Mouse (Mus musculus) brain, embryonic 14.5 days (tissue): ENCODE measurements around the gene Crtc2. TPM values are rescaled to one million over a fixed set of nuclear protein-coding genes. Genes with fewer than 3 reads are reported as not detected.
A peak's percentile ranks its signal among the peaks of the same experiment; 100 is the strongest.
"Not testable (repeated sequence)": the region's sequence is repeated elsewhere in the genome, so short reads cannot be mapped to it uniquely, and the experiment has no call there.

ENCODE experiments used
- DNase-seq: peaks from one replicate; pipeline ENCODE4 v3.0.0-alpha.2; 2011; ENCODE audit warnings: low read depth
- CTCF ChIP-seq: fragments of 200-500 bp; IDR thresholded peaks from 2 replicates; pipeline ENCODE4 v1.5.1; 2012; ENCODE audit warnings: inconsistent platforms, mild to moderate bottlenecking, moderate library complexity, borderline replicate concordance; ENCODE audit not compliant: insufficient read depth, insufficient read length; ENCODE audit errors: extremely low read depth
- POLR2A ChIP-seq: fragments of 200-500 bp; IDR thresholded peaks from 2 replicates; pipeline ENCODE4 v1.6.1; 2012; ENCODE audit warnings: mild to moderate bottlenecking, inconsistent platforms, borderline replicate concordance; ENCODE audit not compliant: poor library complexity, insufficient read depth, insufficient read length, severe bottlenecking; ENCODE audit errors: extremely low read depth
- polyA plus RNA-seq: library from polyadenylated mRNA; depleted of rRNA; stranded (reverse); fragments of >200 nt; gene quantifications from 2 replicates; pipeline ENCODE4 v1.2.3, GENCODE M21; 2012; rRNA removed

Crtc2 gene
- polyA plus RNA-seq, 1 experiment = 72.8 TPM

GRCm38 (mm10) chr3:90279743-90280142 lies 25.8 kb downstream of the Crtc2 start:
- DNase-seq = no peak
- TF ChIP-seq CTCF (no peak), POLR2A (no peak)

- TF ChIP-seq CTCF (no peak), POLR2A (no peak)
- no peak for DNase-seq
Observed at GRCm38 (mm10) chr3:90280708-90281107, 26.7 kb downstream of the Crtc2 start.

- no peak for TF ChIP-seq CTCF
- no peak for TF ChIP-seq POLR2A
- no peak for DNase-seq
Observed at GRCm38 (mm10) chr3:90284150-90284549, 30.2 kb downstream of the Crtc2 start.

DNA sequence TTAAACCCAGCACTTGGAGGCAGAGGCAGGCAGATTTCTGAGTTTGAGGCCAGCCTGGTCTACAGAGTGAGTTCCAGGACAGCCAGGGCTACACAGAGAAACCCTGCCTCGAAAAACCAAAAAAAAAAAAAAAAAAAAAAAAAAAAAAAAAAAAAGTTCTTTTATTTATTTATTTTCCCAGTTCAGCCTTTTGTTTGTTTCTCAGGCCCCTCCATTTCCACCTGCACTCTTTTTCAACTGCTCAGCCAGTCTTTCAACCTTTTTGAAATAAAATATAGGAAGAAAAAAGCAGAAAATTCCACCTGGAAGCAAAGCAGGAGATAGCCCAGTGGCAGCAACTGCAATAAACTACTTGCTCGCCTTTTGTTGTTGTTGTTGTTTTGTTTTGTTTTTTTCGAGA lies 35.4 kb downstream of the Crtc2 start:
- DNase-seq = not testable (repeated sequence)

- TF ChIP-seq CTCF (no peak), POLR2A (no peak)
- peak; percentile 14 for DNase-seq
Observed at GRCm38 (mm10) chr3:90290602-90291001, 36.6 kb downstream of the Crtc2 start.

DNA sequence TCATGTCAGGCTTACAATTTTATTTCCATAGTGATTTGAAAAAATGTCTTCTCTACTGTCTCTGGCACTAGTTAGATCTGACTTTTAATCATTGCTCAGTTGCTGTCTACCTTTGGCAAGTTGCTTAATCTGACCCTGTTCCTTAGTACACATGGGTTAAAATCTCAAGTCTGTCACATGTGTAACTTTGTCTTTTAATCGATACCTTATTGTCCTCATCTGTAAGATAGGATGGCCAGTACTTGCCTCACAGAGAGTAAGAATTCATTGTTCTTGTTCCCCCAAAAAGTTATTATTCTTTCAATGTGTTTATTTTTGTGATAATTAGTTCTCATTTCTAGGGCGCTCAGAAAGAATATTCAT lies 38.0 kb downstream of the Crtc2 start:
- DNase-seq = no peak
- TF ChIP-seq CTCF (no peak), POLR2A (no peak)

DNA sequence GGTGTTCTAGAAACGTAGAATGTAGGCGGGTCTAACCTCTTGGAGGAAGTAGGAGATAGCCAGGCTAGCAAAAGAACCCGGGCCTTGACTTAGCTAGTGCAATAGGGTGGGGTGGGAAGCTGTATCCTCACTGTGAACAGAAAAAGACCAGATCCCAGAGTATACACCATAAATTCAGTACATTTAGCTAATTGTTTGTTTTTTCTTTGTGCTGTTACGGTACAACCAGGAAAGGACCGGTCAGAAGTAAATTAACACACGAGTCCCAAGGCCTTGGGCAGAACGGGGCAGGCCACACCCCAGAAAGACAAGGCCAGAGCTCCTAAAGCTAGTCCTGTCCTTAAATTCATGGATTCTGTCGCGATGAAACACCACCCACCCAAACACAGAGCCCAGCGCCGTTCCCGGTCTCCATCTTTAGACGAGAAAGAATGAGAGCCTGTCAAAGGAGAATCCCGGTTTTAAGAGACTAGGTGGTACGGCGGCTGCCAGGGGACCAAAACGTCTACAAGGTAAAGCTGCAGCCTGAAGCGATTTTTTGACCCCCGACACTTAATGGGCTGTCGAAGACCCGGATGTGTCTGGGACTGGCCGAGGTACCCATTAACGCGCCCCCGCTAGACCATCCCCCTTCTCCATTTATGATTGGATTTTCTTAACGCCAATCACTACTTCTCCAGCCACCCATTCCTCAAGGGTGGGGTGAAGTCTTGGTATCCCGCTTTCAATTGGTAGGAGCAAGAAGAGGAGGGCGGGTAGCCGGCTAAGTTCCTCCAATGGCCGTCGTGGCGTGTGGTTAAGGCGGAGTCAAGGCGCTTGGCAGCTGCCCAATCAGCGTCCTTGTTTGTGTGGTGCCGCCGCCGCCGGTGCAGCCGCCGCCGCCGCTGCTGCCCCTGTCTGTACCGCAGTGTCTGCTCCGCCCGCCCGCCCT lies 38.6 kb downstream of the Crtc2 start, which contains the start of gene Gatad2b:
Gatad2b (plus strand) TSS at position 834 of the 931 bp plus-strand sequence.
- DNase-seq = peak; percentile 100
- TF ChIP-seq CTCF = no peak
- peak; percentile 61; the same call in 1 of the 2 replicates for TF ChIP-seq POLR2A

- DNase-seq = peak; percentile 80
- TF ChIP-seq CTCF (no peak), POLR2A (no peak)
Observed at GRCm38 (mm10) chr3:90293352-90294063, 39.5 kb downstream of the Crtc2 start.

- peak; percentile 29 for DNase-seq
- no peak for TF ChIP-seq CTCF
- TF ChIP-seq POLR2A = no peak
Observed at GRCm38 (mm10) chr3:90294064-90294440, 40.1 kb downstream of the Crtc2 start.

- TF ChIP-seq CTCF = no peak
- no peak for TF ChIP-seq POLR2A
- no peak for DNase-seq
Observed at GRCm38 (mm10) chr3:90294651-90295050, 40.7 kb downstream of the Crtc2 start.

DNA sequence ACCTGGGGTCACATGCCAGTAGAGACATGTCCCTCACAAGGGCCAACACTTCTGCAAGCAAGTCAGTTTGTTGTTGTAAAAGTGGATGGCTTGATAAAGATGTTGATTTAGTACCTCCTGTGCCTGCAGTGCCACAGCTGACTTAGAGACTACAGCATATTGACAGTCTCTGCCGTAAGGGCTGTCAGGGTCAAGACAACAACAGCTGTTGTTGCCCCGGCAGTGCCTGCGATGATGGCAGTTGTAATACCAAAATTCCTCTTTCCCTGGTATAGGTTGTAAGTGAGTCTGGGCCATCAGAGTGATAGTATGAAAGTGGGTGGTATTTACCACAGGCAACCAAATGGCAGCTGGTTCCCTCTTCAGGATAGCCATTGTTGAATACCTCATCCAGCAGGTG lies 51.8 kb downstream of the Crtc2 start:
- DNase-seq = no peak
- TF ChIP-seq POLR2A (no peak), CTCF (no peak)

GRCm38 (mm10) chr3:90309589-90309988 lies 55.6 kb downstream of the Crtc2 start:
- DNase-seq = no peak
- no peak for TF ChIP-seq CTCF
- no peak for TF ChIP-seq POLR2A

DNA sequence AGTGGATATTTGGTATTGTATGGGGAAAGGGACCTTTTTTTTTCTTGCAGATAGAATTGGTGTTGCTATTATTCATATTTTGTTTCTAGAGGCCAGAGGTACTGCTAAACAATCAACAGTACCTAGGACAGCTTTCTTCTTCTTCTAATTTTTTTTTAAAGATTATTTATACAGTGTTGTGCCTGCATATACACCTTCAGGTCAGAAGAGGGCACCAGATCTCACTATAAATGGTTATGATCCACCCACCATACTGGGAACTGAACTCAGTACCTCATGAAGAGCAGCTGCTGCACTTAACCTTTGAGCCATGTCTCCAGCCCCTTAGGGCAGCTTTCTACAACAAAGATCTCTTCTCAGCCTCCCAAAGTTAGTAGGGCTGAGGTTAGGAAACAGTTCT lies 59.4 kb downstream of the Crtc2 start:
- TF ChIP-seq POLR2A (no peak), CTCF (no peak)
- no peak for DNase-seq

Other genes with a start within 250 kb of the Crtc2 start
- gene 4933434E20Rik, start 202.5 kb upstream of the Crtc2 start, polyA plus RNA-seq = 93.7 and 97.7 TPM in 2 replicates
- 155 and 184 TPM in 2 replicates for gene Ubap2l, start 201.5 kb upstream of the Crtc2 start, polyA plus RNA-seq
- 205 and 222 TPM in 2 replicates for gene Tpm3, start 181.5 kb upstream of the Crtc2 start, polyA plus RNA-seq
- gene Nup210l, start 150.0 kb upstream of the Crtc2 start, polyA plus RNA-seq = 1.8 and 2.3 TPM in 2 replicates
- 2,101 and 2,543 TPM in 2 replicates for gene Rps27, start 40.5 kb upstream of the Crtc2 start, polyA plus RNA-seq
- gene Rab13, start 40.5 kb upstream of the Crtc2 start, polyA plus RNA-seq = 14.5 and 16.4 TPM in 2 replicates
- 48.4 and 76.8 TPM in 2 replicates for gene Jtb, start 22.6 kb upstream of the Crtc2 start, polyA plus RNA-seq
- 1.3 and 2.4 TPM in 2 replicates for gene Creb3l4, start 10.7 kb upstream of the Crtc2 start, polyA plus RNA-seq
- gene Slc39a1, start 6.0 kb upstream of the Crtc2 start, polyA plus RNA-seq = 24.0 and 35.8 TPM in 2 replicates
- 29.3 and 30.7 TPM in 2 replicates for gene Dennd4b, start 11.0 kb downstream of the Crtc2 start, polyA plus RNA-seq
- gene Gatad2b, start 39.0 kb downstream of the Crtc2 start, polyA plus RNA-seq = 27.3 and 52.6 TPM in 2 replicates
- gene Slc27a3, start 135.8 kb downstream of the Crtc2 start, polyA plus RNA-seq = 52.9 and 55.5 TPM in 2 replicates
- gene Ints3, start 179.5 kb downstream of the Crtc2 start, polyA plus RNA-seq = 56.0 and 66.1 TPM in 2 replicates
- 5.8 and 7.5 TPM in 2 replicates for gene Npr1, start 211.7 kb downstream of the Crtc2 start, polyA plus RNA-seq
- gene Ilf2, start 222.0 kb downstream of the Crtc2 start, polyA plus RNA-seq = 183 TPM in 2 replicates
- 45.1 and 54.1 TPM in 2 replicates for gene Snapin, start 236.9 kb downstream of the Crtc2 start, polyA plus RNA-seq